Mouse (Mus musculus): ENCODE measurements around the gene Aldh3b2. TPM values are rescaled to one million over a fixed set of nuclear protein-coding genes. Genes with fewer than 3 reads are reported as not detected.

The Aldh3b2 gene
- polyA plus RNA-seq, 2 experiments from 2014 or later: not detected

GRCm38 (mm10) chr19:4013066-4013465 is 40.9 kb downstream of the Aldh3b2 start:
- peak; percentile 21 for ATAC-seq

- no peak for ATAC-seq
Observed at GRCm38 (mm10) chr19:4014802-4015201, 42.7 kb downstream of the Aldh3b2 start.

- no peak for ATAC-seq
Observed at GRCm38 (mm10) chr19:4015635-4016034, 43.5 kb downstream of the Aldh3b2 start.

- no peak for ATAC-seq
Observed at GRCm38 (mm10) chr19:4017921-4018587, 45.9 kb downstream of the Aldh3b2 start.

GRCm38 (mm10) chr19:4018743-4019583 is 46.8 kb downstream of the Aldh3b2 start:
- ATAC-seq: no peak

- ATAC-seq: no peak
Observed at GRCm38 (mm10) chr19:4023185-4023584, 51.1 kb downstream of the Aldh3b2 start.

- ATAC-seq: no peak
Observed at GRCm38 (mm10) chr19:4027576-4027975, 55.4 kb downstream of the Aldh3b2 start.

Other genes starting within 250 kb of the Aldh3b2 start
- 10 to 100 TPM; 25.0 to 32.4 TPM for gene Kmt5b, start 204.9 kb upstream of the Aldh3b2 start, polyA plus RNA-seq (2017; shearing (Covaris generic))
- 1 to 10 TPM; 3.0 to 3.2 TPM for gene Chka, start 120.6 kb upstream of the Aldh3b2 start, polyA plus RNA-seq (2017; shearing (Covaris generic))
- gene Tcirg1, start 65.2 kb upstream of the Aldh3b2 start, polyA plus RNA-seq (2017; shearing (Covaris generic)): 10 to 100 TPM; 36.2 to 70.0 TPM
- 100 to 1,000 TPM; 262 to 298 TPM for gene Ndufs8, start 59.6 kb upstream of the Aldh3b2 start, polyA plus RNA-seq (2017; shearing (Covaris generic))
- gene Aldh3b1, start 42.5 kb upstream of the Aldh3b2 start, polyA plus RNA-seq (2017; shearing (Covaris generic)): under 1 TPM in 1 of 2 experiments, not detected in 1; 0.83 TPM
- gene Unc93b1, start 37.1 kb upstream of the Aldh3b2 start, polyA plus RNA-seq (2017; shearing (Covaris generic)): 10 to 100 TPM; 17.1 to 21.8 TPM
- gene Aldh3b3, start 13.7 kb upstream of the Aldh3b2 start, polyA plus RNA-seq (2017; shearing (Covaris generic)): not detected
- gene Acy3, start 14.2 kb downstream of the Aldh3b2 start, polyA plus RNA-seq (2017; shearing (Covaris generic)): 1 to 10 TPM; 1.2 to 1.6 TPM
- gene Tbx10, start 20.4 kb downstream of the Aldh3b2 start, polyA plus RNA-seq (2017; shearing (Covaris generic)): not detected
- 10 to 100 TPM; 17.3 to 17.8 TPM for gene Nudt8, start 28.3 kb downstream of the Aldh3b2 start, polyA plus RNA-seq (2017; shearing (Covaris generic))
- under 1 TPM; 0.19 to 0.42 TPM for gene Gm49405, start 28.3 kb downstream of the Aldh3b2 start, polyA plus RNA-seq (2017; shearing (Covaris generic))
- 1 to 10 TPM in 1 of 2 experiments, under 1 TPM in 1; 0.45 to 1.5 TPM for gene Doc2g, start 31.0 kb downstream of the Aldh3b2 start, polyA plus RNA-seq (2017; shearing (Covaris generic))
- 100 to 1,000 TPM; 129 to 134 TPM for gene Ndufv1, start 40.5 kb downstream of the Aldh3b2 start, polyA plus RNA-seq (2017; shearing (Covaris generic))
- gene Gstp1, start 65.7 kb downstream of the Aldh3b2 start, polyA plus RNA-seq (2017; shearing (Covaris generic)): 100 to 1,000 TPM; 481 to 485 TPM
- 10 to 100 TPM; 11.1 to 23.5 TPM for gene Gstp2, start 73.7 kb downstream of the Aldh3b2 start, polyA plus RNA-seq (2017; shearing (Covaris generic))
- 100 to 1,000 TPM; 202 to 218 TPM for gene Gstp3, start 87.2 kb downstream of the Aldh3b2 start, polyA plus RNA-seq (2017; shearing (Covaris generic))
- gene Cabp2, start 109.2 kb downstream of the Aldh3b2 start, polyA plus RNA-seq (2017; shearing (Covaris generic)): not detected
- 100 to 1,000 TPM; 372 to 419 TPM for gene Cdk2ap2, start 124.9 kb downstream of the Aldh3b2 start, polyA plus RNA-seq (2017; shearing (Covaris generic))
- gene Pitpnm1, start 127.7 kb downstream of the Aldh3b2 start, polyA plus RNA-seq (2017; shearing (Covaris generic)): 10 to 100 TPM; 89.9 to 91.4 TPM
- 100 to 1,000 TPM; 171 to 215 TPM for gene Aip, start 153.5 kb downstream of the Aldh3b2 start, polyA plus RNA-seq (2017; shearing (Covaris generic))
- not detected for gene Gpr152, start 167.5 kb downstream of the Aldh3b2 start, polyA plus RNA-seq (2017; shearing (Covaris generic))
- 1 to 10 TPM; 1.1 to 1.4 TPM for gene Cabp4, start 171.7 kb downstream of the Aldh3b2 start, polyA plus RNA-seq (2017; shearing (Covaris generic))
- 100 to 1,000 TPM; 212 to 255 TPM for gene Coro1b, start 176.3 kb downstream of the Aldh3b2 start, polyA plus RNA-seq (2017; shearing (Covaris generic))
- gene Ptprcap, start 181.3 kb downstream of the Aldh3b2 start, polyA plus RNA-seq (2017; shearing (Covaris generic)): 1,000 to 10,000 TPM; 1,013 to 1,027 TPM
- gene Rps6kb2, start 191.0 kb downstream of the Aldh3b2 start, polyA plus RNA-seq (2017; shearing (Covaris generic)): 10 to 100 TPM; 21.9 to 25.0 TPM
- gene Carns1, start 203.2 kb downstream of the Aldh3b2 start, polyA plus RNA-seq (2017; shearing (Covaris generic)): 1 to 10 TPM; 6.1 to 7.2 TPM
- gene Tbc1d10c, start 219.0 kb downstream of the Aldh3b2 start, polyA plus RNA-seq (2017; shearing (Covaris generic)): 100 to 1,000 TPM; 548 to 733 TPM
- gene Ppp1ca, start 219.7 kb downstream of the Aldh3b2 start, polyA plus RNA-seq (2017; shearing (Covaris generic)): 1,000 to 10,000 TPM in 1 of 2 experiments, 100 to 1,000 TPM in 1; 945 to 1,075 TPM
- 10 to 100 TPM; 37.7 to 40.3 TPM for gene Rad9a, start 229.3 kb downstream of the Aldh3b2 start, polyA plus RNA-seq (2017; shearing (Covaris generic))
- gene Clcf1, start 241.9 kb downstream of the Aldh3b2 start, polyA plus RNA-seq (2017; shearing (Covaris generic)): 10 to 100 TPM; 19.7 to 29.7 TPM
- gene AC109138.7, start 242.0 kb downstream of the Aldh3b2 start, polyA plus RNA-seq (2017; shearing (Covaris generic)): not detected

Measured in activated CD4-positive, CD25-positive, alpha-beta regulatory T cell, adult 4 months (primary cell).